Mouse (Mus musculus): ENCODE results near the gene Tmem263.

Tmem263 gene

GRCm38 (mm10) chr10:85102247-85103084 lies at the start of gene Tmem263, which contains the start of gene Fhl4:
Gene Tmem263, plus strand, starts transcription at chr10:85102627.
Gene Fhl4, minus strand, starts transcription at chr10:85102495.
- DNase-seq (ENCODE audit: low spot score in 2 of 2): peak; percentile 62 to 86

GRCm38 (mm10) chr10:85054876-85055275 lies 47.6 kb upstream of the Tmem263 start:
- no peak for DNase-seq (ENCODE audit: low spot score in 2 of 2)

GRCm38 (mm10) chr10:85071605-85072152 lies 30.7 kb upstream of the Tmem263 start:
- no peak for DNase-seq (ENCODE audit: low spot score in 2 of 2)

GRCm38 (mm10) chr10:85101841-85102240 lies 586 bp upstream of the Tmem263 start:
- DNase-seq (ENCODE audit: low spot score in 2 of 2): peak; percentile 31

- DNase-seq (ENCODE audit: low spot score in 2 of 2): peak; percentile 25 to 29
Measured at GRCm38 (mm10) chr10:85103085-85103885, 858 bp downstream of the Tmem263 start.

- no peak for DNase-seq (ENCODE audit: low spot score in 2 of 2)
Measured at GRCm38 (mm10) chr10:85114409-85114808, 12.0 kb downstream of the Tmem263 start.

- no peak for DNase-seq (ENCODE audit: low spot score in 2 of 2)
Measured at GRCm38 (mm10) chr10:85125184-85125583, 22.8 kb downstream of the Tmem263 start.

- DNase-seq (ENCODE audit: low spot score in 2 of 2): peak; percentile 90 to 94
Measured at GRCm38 (mm10) chr10:85127395-85128287, 25.2 kb downstream of the Tmem263 start, which contains the start of gene Mterf2. Gene Mterf2, minus strand, starts transcription at chr10:85128027.

- DNase-seq (ENCODE audit: low spot score in 2 of 2): no peak
Measured at GRCm38 (mm10) chr10:85128453-85128852, 26.0 kb downstream of the Tmem263 start.

- DNase-seq (ENCODE audit: low spot score in 2 of 2): no peak
Measured at GRCm38 (mm10) chr10:85136573-85136972, 34.1 kb downstream of the Tmem263 start.

GRCm38 (mm10) chr10:85141465-85141864 lies 39.0 kb downstream of the Tmem263 start:
- DNase-seq (ENCODE audit: low spot score in 2 of 2): no peak

- no peak for DNase-seq (ENCODE audit: low spot score in 2 of 2)
Measured at GRCm38 (mm10) chr10:85146282-85146681, 43.9 kb downstream of the Tmem263 start.

- no peak for DNase-seq (ENCODE audit: low spot score in 2 of 2)
Measured at GRCm38 (mm10) chr10:85149226-85149625, 46.8 kb downstream of the Tmem263 start.

- DNase-seq (ENCODE audit: low spot score in 2 of 2): peak in 1 of 2 experiments; percentile 54
Measured at GRCm38 (mm10) chr10:85154195-85154594, 51.8 kb downstream of the Tmem263 start.

- no peak for DNase-seq (ENCODE audit: low spot score in 2 of 2)
Measured at GRCm38 (mm10) chr10:85157451-85157850, 55.0 kb downstream of the Tmem263 start.

- DNase-seq (ENCODE audit: low spot score in 2 of 2): no peak
Measured at GRCm38 (mm10) chr10:85159989-85160619, 57.7 kb downstream of the Tmem263 start.

GRCm38 (mm10) chr10:85161745-85162351 lies 59.4 kb downstream of the Tmem263 start:
- DNase-seq (ENCODE audit: low spot score in 2 of 2): no peak

GRCm38 (mm10) chr10:85164791-85165190 lies 62.4 kb downstream of the Tmem263 start:
- no peak for DNase-seq (ENCODE audit: low spot score in 2 of 2)

GRCm38 (mm10) chr10:85165306-85165705 lies 62.9 kb downstream of the Tmem263 start:
- no peak for DNase-seq (ENCODE audit: low spot score in 2 of 2)

Data from frontal cortex, postnatal 10 days (tissue).